ENCODE assay signal across 8 mouse cellular contexts in the genomic region with DNA sequence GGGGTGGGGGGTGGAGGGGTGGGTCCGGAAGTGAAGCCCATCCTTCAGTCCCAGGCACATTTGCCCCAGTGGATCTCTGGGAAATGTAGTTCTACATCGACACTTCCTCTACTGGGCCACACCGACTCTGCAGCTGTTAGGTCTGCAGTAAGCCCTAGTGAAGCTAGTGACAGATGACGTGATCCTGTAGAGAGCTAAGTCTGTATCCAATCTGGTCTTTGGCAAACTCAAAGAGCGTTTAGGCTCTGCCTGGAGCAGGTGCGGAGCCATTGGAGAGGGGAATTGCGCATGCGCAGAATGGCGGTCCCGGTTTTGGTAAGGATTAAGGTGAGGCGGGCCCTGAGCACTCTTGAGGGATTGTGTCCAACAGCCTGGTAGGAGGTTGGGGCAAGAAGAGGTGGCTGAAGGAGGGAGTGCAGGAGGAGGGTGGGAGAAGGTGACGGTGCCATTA. TPM values are rescaled to one million over a fixed set of nuclear protein-coding genes. Genes with fewer than 3 reads are reported as not detected.
DNase-seq lines count a peak whose midpoint lies in the region; ATAC-seq lines count a peak whose summit lies in the region.

A gene (plus strand): TSS at position 102 of the 451 bp plus-strand sequence.

- intact Hi-C loops in gastrocnemius, postnatal 36 days (cut with DNase I) = no loop called here
- intact Hi-C loops in left cerebral cortex, postnatal 14 days (cut with DNase I) = loop anchor here (5.0 to 10.0 kb wide), 2 partner anchors 553 to 1445 kb away; a partner anchor contains a TSS

- no peaks in the 10 kb centered on the region for H3K27me3 ChIP-seq in intestine, embryonic 15.5 days (replicated peaks)

- H3K27ac ChIP-seq in intestine, embryonic 15.5 days = peak within 1 kb of the TSS; percentile 82

- no peaks in the 10 kb centered on the region for H3K9me3 ChIP-seq in intestine, embryonic 15.5 days

- H3K9ac ChIP-seq in intestine, embryonic 15.5 days = peak within 1 kb of the TSS; percentile 63

- H3K36me3 ChIP-seq in intestine, embryonic 15.5 days = peaks cover 14% of the 10 kb centered on the region

- ATAC-seq in intestine, embryonic 15.5 days = peak; percentile 37
- ATAC-seq in megakaryocyte-erythroid progenitor cell, adult 5-6 weeks (replicated peaks; ENCODE audit: low FRiP score, low TSS enrichment, poor library complexity, severe bottlenecking) = peak; percentile 61

- peak within 1 kb of the TSS; percentile 63 for H3K4me3 ChIP-seq in intestine, embryonic 15.5 days (replicated peaks)

- H3K4me2 ChIP-seq in intestine, embryonic 15.5 days (replicated peaks) = peak within 1 kb of the TSS; percentile 71

- DNase-seq in adrenal gland, adult 2 months = peak; percentile 91
- DNase-seq in embryo, embryonic 11.5 days (ENCODE audit: low read depth, low spot score) = peak; percentile 69
- DNase-seq in gastrocnemius, postnatal 36 days = peak; percentile 81 to 86
- DNase-seq in left cerebral cortex, postnatal 14 days (ENCODE audit: low spot score in 2 of 2) = peak; percentile 94
- peak; percentile 89 for DNase-seq in right cerebral cortex, postnatal 25 days
- peak; percentile 80 to 84 for DNase-seq in urinary bladder, postnatal 36 days (ENCODE audit: low spot score in 2 of 2)

- peaks cover 13% of the 10 kb centered on the region for H3K4me1 ChIP-seq in intestine, embryonic 15.5 days (replicated peaks)

- WGBS in intestine, embryonic 15.5 days = under 1% methylated on average over 12 of the region's 12 CpGs

RNA-seq across cellular contexts. Expression of the gene that starts here (rescaled TPM):
- total RNA-seq in adrenal gland, adult 2 months (2021) = 1 to 10 TPM; 5.7 to 6.5 TPM
- 0.04 TPM in 2 replicates for polyA plus RNA-seq in adrenal gland, adult 2 months (2012; rRNA removed)
- 1 to 10 TPM; 3.0 to 3.2 TPM for total RNA-seq in gastrocnemius, postnatal 36 days (2021)
- 3.9 and 4.0 TPM in 2 replicates for polyA plus RNA-seq in intestine, embryonic 15.5 days (2015; fragmentation: Nextera tagmentation; extraction: Ambion mirVana)
- total RNA-seq in left cerebral cortex, postnatal 14 days (2021) = 10 to 100 TPM; 15.7 to 17.3 TPM
- 4.1 and 10.3 TPM in 2 replicates for total RNA-seq in megakaryocyte-erythroid progenitor cell, adult 5-6 weeks (2014; fragmentation: Nextera tagmentation)
- 8.2 and 8.9 TPM in 2 replicates for total RNA-seq in megakaryocyte-erythroid progenitor cell, adult 5-6 weeks (2017)

Comparison
In these comparisons a context has a peak if more than half of its experiments do, and no peak if none do; other contexts are left out.
1. Peak in every context shown above with its lines: DNase-seq, ATAC-seq, H3K4me3 ChIP-seq and H3K27ac ChIP-seq.